Mouse (Mus musculus) kidney, postnatal 14 days (tissue): ENCODE results near the gene Ifi27l2a.

ENCODE experiments used
- DNase-seq: peaks from one replicate; pipeline ENCODE4 v3.0.0; 2022; ENCODE audit warnings: mixed read lengths

Ifi27l2a gene

DNA sequence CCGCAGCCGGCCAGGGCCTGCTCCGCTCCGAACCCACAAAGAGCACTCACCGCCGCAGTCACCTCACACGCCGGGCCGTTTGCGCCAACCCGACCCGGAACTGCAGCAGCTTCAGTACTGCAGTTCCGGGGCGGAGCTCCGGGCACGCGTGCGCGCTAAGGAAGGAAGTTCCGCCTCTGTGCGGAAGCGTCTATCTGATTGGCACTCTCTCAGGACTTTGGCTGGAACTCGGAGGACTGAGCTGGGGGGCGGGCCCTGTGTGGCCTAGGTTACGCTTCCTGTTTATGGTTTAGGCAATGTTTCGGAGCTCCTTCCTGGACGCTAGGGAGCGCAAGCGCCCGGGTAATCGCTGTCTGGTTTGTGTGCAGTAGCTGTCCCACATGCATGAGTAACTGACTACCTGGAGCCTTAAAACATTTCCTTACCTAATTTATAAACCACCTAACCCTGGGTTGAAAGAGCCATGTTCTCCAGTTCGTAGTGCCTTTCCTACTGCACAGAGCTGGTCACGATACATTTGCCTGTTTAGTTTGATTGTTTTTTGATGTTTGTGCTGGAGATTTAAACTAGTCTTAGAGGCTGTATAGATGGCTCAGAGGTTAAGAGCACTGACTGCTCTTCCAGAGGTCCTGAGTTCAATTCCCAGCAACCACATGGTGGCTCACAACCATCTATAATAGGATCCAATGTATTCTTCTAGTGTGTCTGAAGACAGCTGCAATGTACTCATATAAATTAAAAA lies 17.6 kb downstream of the Ifi27l2a start, which contains the start of gene Ddx24:
Gene Ddx24, minus strand, starts transcription at position 102 of the 742 bp plus-strand sequence.
- peak; percentile 99 for DNase-seq

DNA sequence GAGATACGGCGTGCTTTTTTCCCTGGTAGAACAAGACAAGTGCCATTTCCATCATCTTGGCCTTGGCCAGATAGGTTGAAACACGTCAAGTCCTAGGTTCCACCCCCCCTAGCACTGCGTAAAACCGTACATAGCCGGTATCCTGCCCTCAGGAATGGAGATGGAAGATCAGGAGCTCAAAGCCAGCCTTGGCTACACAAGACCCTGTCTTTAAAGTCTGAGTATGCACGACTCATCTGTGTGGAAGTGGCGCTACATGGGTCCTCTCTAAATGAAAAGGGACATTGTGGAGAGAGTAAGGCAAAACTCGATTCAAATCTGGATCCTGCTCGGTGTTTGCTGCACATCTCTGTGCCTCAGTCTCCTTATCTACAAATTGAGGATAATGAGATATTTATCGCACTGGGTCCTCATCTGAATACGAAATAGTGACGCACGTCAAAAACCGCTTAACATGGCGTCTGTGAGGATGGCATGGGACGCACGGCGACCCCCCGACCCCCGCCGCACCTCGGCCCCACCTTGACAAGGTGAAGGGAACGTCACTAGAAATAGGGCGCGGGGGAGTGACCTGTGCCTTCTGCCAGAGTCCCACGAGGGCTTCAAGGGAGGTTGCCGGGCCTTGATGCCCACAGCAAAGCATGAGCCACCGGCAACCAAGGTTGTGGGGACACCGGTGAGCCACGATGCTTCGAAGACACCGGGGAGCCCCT lies 18.3 kb downstream of the Ifi27l2a start:
- DNase-seq: no peak

DNA sequence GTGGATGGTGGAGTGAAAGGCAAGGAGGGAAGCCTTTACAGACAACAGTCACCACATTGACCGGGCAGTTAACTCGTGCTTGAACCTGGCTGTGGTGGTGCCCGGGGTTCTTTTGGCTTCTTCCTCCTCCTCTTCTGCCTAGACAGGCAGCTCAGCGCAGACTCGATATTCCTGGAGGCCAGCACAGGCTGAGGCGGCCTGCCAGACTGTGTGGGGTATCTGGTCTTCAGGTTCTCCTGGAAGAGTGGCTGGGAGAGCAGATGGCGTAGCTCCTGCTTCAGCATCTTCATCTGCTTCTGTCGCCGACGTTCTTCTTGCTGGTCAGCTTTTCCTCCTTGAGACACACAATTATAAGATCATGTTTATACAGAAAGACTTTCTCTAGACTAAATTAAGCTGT lies 35.3 kb downstream of the Ifi27l2a start:
- no peak for DNase-seq

DNA sequence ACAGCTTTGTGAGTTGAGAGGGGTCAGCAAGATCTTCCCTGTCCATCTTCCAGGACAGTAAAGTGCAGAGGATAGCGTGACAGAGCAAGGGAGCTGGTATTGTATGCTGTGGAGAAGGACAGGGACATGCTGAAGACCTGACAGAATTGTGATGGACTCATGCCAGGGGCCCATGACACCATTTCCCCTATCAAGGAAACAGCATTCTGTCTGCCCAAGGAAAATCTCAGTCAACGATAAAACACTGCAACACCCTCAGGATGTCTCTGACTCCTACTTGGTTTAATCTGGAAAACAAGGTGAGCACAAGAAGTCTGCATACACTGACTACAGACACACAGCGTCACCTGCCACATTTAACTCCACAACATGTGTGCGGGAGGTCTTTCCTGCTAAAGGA lies 35.8 kb downstream of the Ifi27l2a start, which contains the start of gene 9330161L09Rik:
Gene 9330161L09Rik, minus strand, starts transcription at position 101 of the 400 bp plus-strand sequence.
- DNase-seq: no peak

DNA sequence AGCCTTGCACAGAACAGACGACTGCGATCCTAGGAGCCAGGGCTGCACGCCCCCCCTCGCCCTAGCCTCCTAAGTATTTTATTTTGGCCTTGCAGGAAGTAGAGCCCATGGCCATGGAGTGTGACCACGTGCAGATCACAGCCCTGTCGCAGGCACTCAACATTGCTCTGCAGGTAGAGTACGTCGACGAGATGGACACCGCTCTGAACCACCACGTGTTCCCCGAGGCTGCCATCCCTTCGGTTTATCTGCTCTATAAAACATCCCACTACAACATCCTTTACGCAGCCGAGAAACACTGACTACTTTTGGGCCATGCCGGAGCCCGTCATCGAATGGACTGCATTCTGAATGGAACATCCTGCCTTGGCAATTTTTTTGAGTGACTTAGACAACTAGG lies 39.3 kb downstream of the Ifi27l2a start:
- no peak for DNase-seq

DNA sequence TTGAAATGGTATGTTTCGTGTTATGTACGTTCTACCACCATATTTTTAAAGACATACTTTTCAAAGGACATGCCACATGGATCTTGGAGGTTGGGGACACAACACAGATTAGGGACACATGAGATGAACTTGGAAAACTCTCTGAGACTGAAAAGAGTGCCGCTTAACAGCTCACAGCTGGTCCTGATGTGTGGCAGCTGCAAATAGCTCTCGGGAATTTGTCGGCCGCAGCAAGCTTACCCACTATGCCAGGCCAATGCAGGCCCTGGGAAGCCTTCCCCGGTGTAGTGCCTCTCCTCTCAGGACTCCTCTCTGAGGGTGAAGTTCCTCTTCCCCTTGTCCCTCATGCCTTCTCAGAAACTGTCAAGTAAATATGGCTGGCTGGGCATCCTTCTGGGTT lies 46.7 kb downstream of the Ifi27l2a start:
- no peak for DNase-seq

DNA sequence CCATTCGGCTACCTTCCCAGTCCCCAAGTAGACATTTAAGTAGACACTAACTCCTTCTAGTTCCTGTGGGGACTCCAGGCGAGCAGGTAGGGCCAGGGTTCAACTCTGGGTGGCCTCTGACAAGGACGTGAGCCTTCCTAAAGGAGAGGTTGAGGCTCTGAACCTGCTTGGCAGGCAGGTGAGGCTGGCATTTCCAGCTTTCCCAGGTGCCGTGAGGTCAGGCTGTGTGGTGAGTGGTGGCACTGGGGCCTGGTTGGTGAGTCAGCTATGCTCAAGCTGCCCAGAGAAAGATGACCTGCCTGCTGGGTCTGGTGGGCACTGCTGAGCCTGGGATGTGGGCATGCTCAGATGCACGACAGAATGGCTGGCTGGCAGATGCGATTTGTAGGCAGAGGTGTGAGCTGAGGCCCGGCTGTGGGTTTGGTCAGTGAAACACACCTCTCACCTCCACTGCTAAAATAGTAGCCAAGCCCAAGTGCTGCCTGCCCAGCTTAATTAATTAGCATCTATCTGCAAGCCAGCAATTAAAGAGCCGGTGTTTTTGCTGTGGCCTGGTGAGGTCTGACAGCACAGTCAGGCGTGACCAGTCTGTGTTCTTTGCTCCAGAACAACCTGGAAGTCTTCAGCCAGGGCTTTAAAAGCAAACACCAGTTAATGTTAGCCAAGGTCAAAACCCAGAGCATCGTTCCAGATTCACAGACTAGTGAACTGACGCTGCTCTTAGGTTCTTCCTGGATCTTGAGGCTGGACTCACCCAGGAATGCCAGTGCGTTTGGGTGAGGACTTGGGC lies 47.8 kb downstream of the Ifi27l2a start:
- peak; percentile 52 for DNase-seq

DNA sequence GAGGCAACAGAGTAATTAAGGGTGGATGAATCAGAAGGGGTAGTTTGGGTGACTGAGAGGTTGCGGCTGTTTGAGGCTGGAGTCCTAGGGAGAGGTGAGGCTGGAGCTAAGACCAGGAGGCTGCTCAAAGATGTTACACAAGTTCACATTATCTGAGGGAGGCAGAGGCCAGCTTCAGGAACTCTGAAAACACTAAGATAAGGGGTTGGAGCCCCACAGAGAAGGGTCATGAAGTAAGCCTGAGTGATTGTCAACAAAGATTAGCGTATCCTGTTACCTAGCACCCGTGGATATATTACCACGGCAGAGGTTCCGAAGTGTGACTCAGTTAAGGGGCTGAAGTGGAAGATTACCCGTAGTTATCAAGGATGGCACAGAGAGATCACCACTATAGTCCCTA lies 50.0 kb downstream of the Ifi27l2a start:
- no peak for DNase-seq
